ENCODE assay signal across 18 mouse cellular contexts in genomic region chr4:131970244-131970853, GRCm38 (mm10). TPM values are rescaled to one million over a fixed set of nuclear protein-coding genes. Genes with fewer than 3 reads are reported as not detected.
A peak's percentile ranks its signal among the peaks of the same experiment; 100 is the strongest.
DNase-seq lines count a peak whose midpoint lies in the region; ATAC-seq and TF ChIP-seq lines count a peak whose summit lies in the region.
"Had no signal": no experiment of that assay in that cellular context is flagged by ENCODE, and none has a peak within 500 bp of the region (broad histone marks: within the 10 kb centered on the region; RNA-seq: fewer than 3 reads in every experiment).

No protein-coding gene starts in this region.

- no peak overlapping the region for H3K9ac ChIP-seq in kidney, postnatal 0 days (ENCODE audit: low read depth, low read length)
- H3K9ac ChIP-seq in forebrain, embryonic 16.5 days (replicated peaks; ENCODE audit: low read depth, low read length): no peak overlapping the region
- no peak overlapping the region for H3K9ac ChIP-seq in hindbrain, embryonic 12.5 days
- H3K9ac ChIP-seq: midbrain, embryonic 12.5 days had no signal

- no peaks in the 10 kb centered on the region for H3K27me3 ChIP-seq in kidney, postnatal 0 days (ENCODE audit: insufficient read depth, low read length)
- H3K27me3 ChIP-seq in forebrain, embryonic 16.5 days (replicated peaks; ENCODE audit: control insufficient read depth, insufficient read depth, low read length): 0 out of 2 replicates have a peak, but pooled peaks cover 3% of the 10 kb centered on the region
- no peaks in the 10 kb centered on the region for H3K27me3 ChIP-seq in hindbrain, embryonic 12.5 days
- H3K27me3 ChIP-seq: CH12.LX; midbrain, embryonic 12.5 days had no signal

- H3K4me3 ChIP-seq in kidney, postnatal 0 days (replicated peaks; ENCODE audit: low read depth, low read length): no peak overlapping the region
- no peak overlapping the region for H3K4me3 ChIP-seq in forebrain, embryonic 16.5 days (replicated peaks; ENCODE audit: low read length)
- H3K4me3 ChIP-seq in hindbrain, embryonic 12.5 days: no peak overlapping the region
- H3K4me3 ChIP-seq: heart, adult 2 months; hindbrain, embryonic 10.5 days; midbrain, embryonic 12.5 days had no signal

- no peak for TF ChIP-seq CTCF in kidney, postnatal 0 days (IDR thresholded peaks at IDR 0.05; ENCODE audit: low read depth)

- DNase-seq in heart, adult 11 months: peak; percentile 68
- DNase-seq in heart, adult 9 months (ENCODE audit: low spot score in 2 of 2): no peak
- peak; percentile 76 for DNase-seq in kidney, postnatal 0 days (ENCODE audit: low spot score)
- no peak for DNase-seq in kidney, postnatal 14 days
- peak; percentile 43 for DNase-seq in layer of hippocampus, adult 9-10 months (ENCODE audit: low spot score)
- DNase-seq in spleen, adult 12 weeks (ENCODE audit: low spot score): no peak
- DNase-seq: cerebellum, adult 9-11 months; gastrocnemius, postnatal 10 days; heart, adult 2 months; lung, adult 2 months; right cerebral cortex, postnatal 4 days; thymus, postnatal 14 days had no signal

- no peak for ATAC-seq in kidney, postnatal 0 days (replicated peaks; ENCODE audit: low FRiP score, low read depth)
- peak; percentile 91 for ATAC-seq in forebrain, embryonic 16.5 days
- no peak for ATAC-seq in hindbrain, embryonic 12.5 days (ENCODE audit: low FRiP score)

- 0 out of 2 replicates have a peak overlapping the region, but pooled peaks have one; percentile 47 for H3K27ac ChIP-seq in kidney, postnatal 0 days
- H3K27ac ChIP-seq in forebrain, embryonic 16.5 days (ENCODE audit: low read length): no peak overlapping the region
- no peak overlapping the region for H3K27ac ChIP-seq in hindbrain, embryonic 12.5 days
- H3K27ac ChIP-seq: heart, adult 2 months; hindbrain, embryonic 10.5 days; midbrain, embryonic 12.5 days had no signal

- 71% methylated on average over 7 of the region's 7 CpGs for WGBS in kidney, postnatal 0 days
- WGBS in forebrain, embryonic 16.5 days: 56% methylated on average over 7 of the region's 7 CpGs
- WGBS in hindbrain, embryonic 12.5 days: 92% methylated on average over 7 of the region's 7 CpGs

- H3K4me2 ChIP-seq in kidney, postnatal 0 days (ENCODE audit: low read length): no peak overlapping the region
- no peak overlapping the region for H3K4me2 ChIP-seq in forebrain, embryonic 16.5 days (ENCODE audit: low read length)
- H3K4me2 ChIP-seq in hindbrain, embryonic 12.5 days (replicated peaks): no peak overlapping the region
- H3K4me2 ChIP-seq: liver, embryonic 11.5 days; midbrain, embryonic 12.5 days had no signal

- no peaks in the 10 kb centered on the region for H3K9me3 ChIP-seq in kidney, postnatal 0 days (replicated peaks; ENCODE audit: low read length)
- H3K9me3 ChIP-seq in forebrain, embryonic 16.5 days (ENCODE audit: control insufficient read depth, low read length): no peaks in the 10 kb centered on the region
- H3K9me3 ChIP-seq in hindbrain, embryonic 12.5 days (replicated peaks): no peaks in the 10 kb centered on the region
- H3K9me3 ChIP-seq: hindbrain, embryonic 10.5 days; midbrain, embryonic 12.5 days had no signal

- no peaks in the 10 kb centered on the region for H3K4me1 ChIP-seq in kidney, postnatal 0 days (replicated peaks; ENCODE audit: insufficient read depth, low read length)
- H3K4me1 ChIP-seq in forebrain, embryonic 16.5 days (replicated peaks; ENCODE audit: control insufficient read depth, insufficient read depth, low read length): peaks cover 3% of the 10 kb centered on the region; the same call in 1 of the 2 replicates
- no peaks in the 10 kb centered on the region for H3K4me1 ChIP-seq in hindbrain, embryonic 12.5 days
- H3K4me1 ChIP-seq: hindbrain, embryonic 10.5 days; midbrain, embryonic 12.5 days had no signal

- H3K36me3 ChIP-seq in kidney, postnatal 0 days (ENCODE audit: insufficient read depth, low read length): peaks cover 23% of the 10 kb centered on the region; the same call in 1 of the 2 replicates
- H3K36me3 ChIP-seq in forebrain, embryonic 16.5 days (ENCODE audit: control insufficient read depth, insufficient read depth): peaks cover 16% of the 10 kb centered on the region
- H3K36me3 ChIP-seq in hindbrain, embryonic 12.5 days: peaks cover 72% of the 10 kb centered on the region

RNA-seq across cellular contexts. Expression of gene Tmem200b, which starts 48.8 kb away (rescaled TPM):
- polyA plus RNA-seq in kidney, postnatal 0 days (2015; fragmentation: Nextera tagmentation; extraction: Ambion mirVana): 2.7 and 3.9 TPM in 2 replicates
- polyA plus RNA-seq in forebrain, embryonic 16.5 days (2015; fragmentation: Nextera tagmentation; extraction: Ambion mirVana): not detected in 2 replicates
- polyA plus RNA-seq in hindbrain, embryonic 12.5 days (2016; fragmentation: Nextera tagmentation; extraction: Ambion mirVana): 0.92 and 1.3 TPM in 2 replicates

Comparison
In these comparisons a context has a peak if more than half of its experiments do, and no peak if none do; other contexts are left out.
1. DNase-seq: peak in heart, adult 11 months (single experiment), kidney, postnatal 0 days (single experiment) and layer of hippocampus, adult 9-10 months (single experiment); none in heart, adult 9 months (0 of 2), kidney, postnatal 14 days (single experiment) and spleen, adult 12 weeks (single experiment).